Mouse (Mus musculus) heart, adult 2 months (tissue): ENCODE measurements at regions not wholly inside any gene's neighbourhood (a gene's known extent, or its start where the extent isn't known, plus 50 kb on each side); places are given as distances from the start of the nearest gene placed in this dataset.

Experiments
- CTCF ChIP-seq: fragments of 200-600 bp; IDR thresholded peaks from 2 replicates; pipeline ENCODE4 v1.8.1; 2022; ENCODE audit warnings: antibody characterized with exemption, mild to moderate bottlenecking, moderate library complexity
- POLR2A ChIP-seq: fragments of 200-500 bp; IDR thresholded peaks from 2 replicates; pipeline ENCODE4 v1.6.1; 2011; ENCODE audit warnings: mild to moderate bottlenecking, low read depth, low read length, control low read depth; ENCODE audit not compliant: insufficient read depth

DNA sequence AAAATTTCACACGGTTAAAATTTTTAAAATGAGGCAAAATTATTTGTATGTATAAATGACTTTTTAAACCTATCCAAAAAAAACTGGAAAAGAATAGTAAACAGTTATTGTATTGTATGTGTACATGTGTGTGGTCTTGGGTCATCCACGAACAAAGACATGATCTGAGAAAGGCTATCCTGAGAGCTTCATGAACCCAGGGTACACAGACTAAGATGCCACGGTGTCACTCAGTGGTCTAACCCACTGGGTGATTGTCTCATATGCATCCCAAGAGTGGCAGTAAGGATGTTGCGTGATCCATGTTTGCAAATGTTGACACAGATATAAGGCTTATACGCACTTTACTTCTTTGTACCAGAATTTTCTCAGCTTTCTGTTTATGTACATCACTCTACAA, 113.7 kb upstream of the Gm17509 start:
- no peak for TF ChIP-seq CTCF
- TF ChIP-seq POLR2A = no peak
